Mouse (Mus musculus): ENCODE results near the gene Zfp362.

Zfp362 gene

GRCm38 (mm10) chr4:128760029-128760428 lies 45.8 kb downstream of the Zfp362 start:
- no peak for DNase-seq (ENCODE audit: low spot score in 2 of 2)

DNA sequence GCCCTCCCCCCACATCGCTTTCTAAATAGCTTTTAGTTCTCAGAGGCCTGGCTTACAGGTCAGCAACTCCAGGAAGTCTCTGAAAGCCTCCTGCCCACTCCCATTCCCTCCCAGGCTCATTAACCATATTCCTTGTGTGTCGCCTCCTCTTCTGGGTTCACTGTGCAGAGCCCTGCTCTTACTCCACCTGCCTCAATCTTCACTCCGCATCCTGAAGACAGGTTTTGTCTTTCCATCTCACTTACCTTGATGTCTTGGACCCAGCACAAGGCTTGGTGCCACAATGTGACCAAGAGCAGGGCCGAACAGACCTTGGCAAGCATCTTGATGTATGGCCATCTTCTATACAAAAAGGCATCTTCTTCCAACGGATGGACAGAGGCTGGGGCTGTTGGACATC lies 46.6 kb downstream of the Zfp362 start:
- DNase-seq (ENCODE audit: low spot score in 2 of 2), result no peak

- no peak for DNase-seq (ENCODE audit: low spot score in 2 of 2)
Observed at GRCm38 (mm10) chr4:128755900-128756299, 49.9 kb downstream of the Zfp362 start.

DNA sequence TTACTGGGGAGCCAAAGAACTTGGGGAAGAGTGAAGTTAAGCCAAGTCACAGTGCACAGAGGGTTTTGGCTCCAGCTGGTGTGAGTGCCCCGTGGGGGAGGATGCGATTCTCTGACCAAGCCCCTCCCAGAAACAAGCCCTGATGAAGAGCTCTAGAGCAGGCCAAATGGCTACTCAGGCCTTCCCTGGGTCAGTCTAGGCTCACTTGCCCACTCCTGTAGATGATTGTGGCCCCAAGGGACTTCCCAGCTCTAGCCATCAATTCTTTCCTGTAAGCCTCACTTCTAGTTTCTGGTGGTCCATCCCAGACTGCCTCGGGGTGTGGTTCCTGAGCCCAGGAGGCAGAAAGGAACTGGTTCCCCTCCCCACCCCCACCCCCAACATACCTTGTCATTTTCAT lies 50.8 kb downstream of the Zfp362 start, which contains the start of gene A3galt2:
A3galt2 (plus strand) TSS at position 301 of the 400 bp plus-strand sequence.
- no peak for DNase-seq (ENCODE audit: low spot score in 2 of 2)

DNA sequence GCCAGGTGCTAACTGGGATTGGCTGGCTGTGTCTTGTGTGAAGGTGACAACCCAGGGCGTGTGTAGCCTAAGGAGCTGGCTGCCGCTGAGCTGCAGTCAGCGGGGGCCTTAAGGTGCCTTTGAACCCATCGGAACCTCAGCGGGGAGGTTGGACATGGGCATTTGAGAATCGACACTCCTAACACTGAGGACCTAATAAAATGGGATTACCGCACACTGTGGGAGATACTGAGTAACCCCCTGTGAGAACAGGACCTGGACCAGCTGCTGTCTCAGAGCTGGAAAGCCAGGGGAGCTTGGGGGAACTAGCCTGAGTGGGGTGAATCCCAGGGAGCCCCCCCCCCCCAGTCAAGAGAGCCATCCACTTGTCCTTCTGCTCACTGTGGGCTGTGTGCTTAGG lies 52.3 kb downstream of the Zfp362 start:
- no peak for DNase-seq (ENCODE audit: low spot score in 2 of 2)

DNA sequence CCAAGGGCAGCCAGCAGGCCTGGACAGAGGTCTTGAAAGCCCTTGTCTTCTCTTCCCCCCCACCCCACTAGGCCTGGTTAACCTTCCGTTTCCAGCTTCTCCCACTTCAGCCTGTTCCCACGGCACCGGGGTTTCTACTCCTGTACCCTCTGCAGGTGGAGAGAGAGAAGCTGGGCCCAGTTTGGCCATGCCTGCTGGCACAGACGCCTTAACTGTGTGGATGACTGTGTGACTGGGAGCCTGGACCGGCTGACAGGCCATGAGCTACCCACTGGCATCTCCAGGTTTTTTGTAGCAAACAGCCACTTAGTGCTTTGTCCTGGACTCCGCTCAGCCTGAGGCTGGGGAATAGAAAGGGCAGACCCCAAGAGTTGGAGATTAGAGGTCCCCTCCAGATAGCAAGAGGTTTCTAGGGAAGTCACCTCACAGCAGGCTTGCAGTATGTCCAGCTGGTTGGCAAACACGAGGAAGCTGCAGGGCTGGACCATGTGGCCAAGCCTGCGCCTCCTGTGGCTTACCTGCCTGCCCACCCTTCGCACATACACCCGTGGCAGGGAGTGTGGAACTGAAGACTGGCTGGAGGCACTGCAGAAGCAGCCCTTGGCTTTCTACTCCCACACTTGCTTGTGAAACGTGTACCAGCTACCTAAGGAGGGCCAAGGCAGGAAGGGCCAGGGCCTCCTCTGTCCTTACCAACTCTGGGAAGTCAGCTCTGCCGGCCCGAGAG lies 53.7 kb downstream of the Zfp362 start:
- DNase-seq (ENCODE audit: low spot score in 2 of 2), result no peak

DNA sequence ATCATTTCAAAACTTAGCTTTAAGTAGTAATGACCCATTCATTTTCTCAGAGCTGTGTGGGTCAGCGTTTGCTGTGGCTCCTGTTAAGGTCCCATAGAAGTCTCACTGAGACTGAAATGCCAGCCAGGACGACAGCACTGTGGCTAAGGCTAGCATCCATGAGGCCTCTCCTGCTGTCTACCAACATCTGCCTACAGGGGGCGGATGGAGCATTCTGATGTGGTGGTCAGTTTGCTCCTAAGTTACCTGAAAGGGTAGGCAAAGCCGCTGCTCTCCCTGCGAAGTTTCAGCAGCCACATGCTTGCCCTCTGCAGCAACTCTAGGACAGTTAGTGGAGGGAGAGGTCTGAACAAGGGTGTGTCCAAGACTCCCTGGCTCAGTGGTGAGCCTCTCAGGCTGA lies 54.8 kb downstream of the Zfp362 start:
- DNase-seq (ENCODE audit: low spot score in 2 of 2), result no peak

DNA sequence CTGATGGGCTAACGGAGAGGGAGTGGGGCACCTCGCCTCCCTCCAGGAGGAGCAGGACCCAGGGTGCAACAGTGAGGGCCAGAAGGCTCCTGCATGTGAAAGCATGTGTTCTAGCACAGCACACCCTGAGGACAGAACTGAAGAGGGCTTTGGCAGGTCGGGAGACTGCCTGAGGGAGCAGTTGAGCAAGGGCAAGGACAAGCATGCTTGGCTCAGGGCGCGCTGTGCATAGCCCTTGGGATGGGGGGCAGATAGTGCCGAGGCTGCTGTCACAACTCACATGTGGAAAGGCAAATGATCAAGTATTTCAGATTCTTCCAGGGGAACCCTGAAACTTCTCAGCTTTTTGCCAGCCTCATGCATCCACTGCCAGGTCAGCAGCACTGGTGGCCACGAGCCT lies 57.5 kb downstream of the Zfp362 start:
- no peak for DNase-seq (ENCODE audit: low spot score in 2 of 2)

DNA sequence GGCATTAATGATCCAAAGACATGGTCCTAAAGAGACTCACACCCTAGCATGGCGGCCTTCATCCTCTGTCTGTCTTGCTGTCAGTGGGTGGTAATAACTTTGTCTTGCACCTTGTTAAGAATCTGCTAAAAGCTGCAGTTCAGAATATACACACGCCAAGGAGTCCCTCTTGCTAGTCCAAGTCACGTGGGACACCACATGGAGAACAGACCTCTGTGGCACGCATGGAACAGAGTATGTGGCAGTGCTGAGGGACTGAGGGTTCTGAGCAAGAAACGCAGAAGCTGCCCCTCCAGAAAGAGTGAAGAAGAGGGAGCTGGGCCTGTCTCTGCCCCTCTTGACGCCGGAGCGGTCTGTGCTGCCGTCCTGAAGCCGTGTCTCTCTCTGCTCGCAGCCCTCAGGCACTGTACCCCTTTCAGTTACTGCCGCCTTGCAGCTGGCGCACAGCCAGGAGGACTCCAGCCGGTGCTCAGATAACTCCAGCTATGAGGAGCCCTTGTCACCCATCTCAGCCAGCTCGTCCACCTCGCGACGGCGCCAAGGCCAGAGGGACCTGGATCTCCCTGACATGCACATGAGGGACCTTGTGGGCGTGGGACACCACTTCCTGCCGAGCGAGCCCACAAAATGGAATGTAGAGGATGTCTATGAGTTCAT lies 58.1 kb downstream of the Zfp362 start:
- no peak for DNase-seq (ENCODE audit: low spot score in 2 of 2)

- no peak for DNase-seq (ENCODE audit: low spot score in 2 of 2)
Observed at GRCm38 (mm10) chr4:128745160-128745559, 60.7 kb downstream of the Zfp362 start.

DNA sequence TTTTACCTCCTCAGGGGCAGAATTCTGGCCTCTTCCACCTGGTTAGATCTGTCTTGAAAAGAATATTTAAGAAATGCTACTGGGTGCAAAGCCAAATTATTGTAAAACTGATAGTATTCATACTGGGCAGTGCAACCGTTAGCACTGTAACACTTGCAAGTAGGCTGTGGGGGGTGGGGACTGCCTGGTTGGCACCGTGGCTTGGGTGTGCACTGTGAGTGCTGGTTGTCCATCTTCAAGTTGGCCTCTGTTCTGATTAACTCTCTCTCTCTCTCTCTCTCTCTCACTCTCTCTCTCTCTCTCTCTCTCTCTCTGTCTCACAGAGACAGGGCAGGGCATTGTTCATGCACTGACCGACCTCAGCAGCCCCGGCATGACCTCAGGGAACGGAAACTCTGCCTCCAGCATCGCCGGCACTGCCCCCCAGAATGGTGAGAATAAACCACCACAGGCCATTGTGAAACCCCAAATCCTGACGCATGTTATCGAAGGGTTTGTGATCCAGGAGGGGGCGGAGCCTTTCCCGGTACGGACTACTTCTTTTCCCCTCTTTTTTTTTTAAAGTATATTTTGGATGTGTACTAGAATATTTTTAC lies 62.7 kb downstream of the Zfp362 start:
- DNase-seq (ENCODE audit: low spot score in 2 of 2), result no peak

DNA sequence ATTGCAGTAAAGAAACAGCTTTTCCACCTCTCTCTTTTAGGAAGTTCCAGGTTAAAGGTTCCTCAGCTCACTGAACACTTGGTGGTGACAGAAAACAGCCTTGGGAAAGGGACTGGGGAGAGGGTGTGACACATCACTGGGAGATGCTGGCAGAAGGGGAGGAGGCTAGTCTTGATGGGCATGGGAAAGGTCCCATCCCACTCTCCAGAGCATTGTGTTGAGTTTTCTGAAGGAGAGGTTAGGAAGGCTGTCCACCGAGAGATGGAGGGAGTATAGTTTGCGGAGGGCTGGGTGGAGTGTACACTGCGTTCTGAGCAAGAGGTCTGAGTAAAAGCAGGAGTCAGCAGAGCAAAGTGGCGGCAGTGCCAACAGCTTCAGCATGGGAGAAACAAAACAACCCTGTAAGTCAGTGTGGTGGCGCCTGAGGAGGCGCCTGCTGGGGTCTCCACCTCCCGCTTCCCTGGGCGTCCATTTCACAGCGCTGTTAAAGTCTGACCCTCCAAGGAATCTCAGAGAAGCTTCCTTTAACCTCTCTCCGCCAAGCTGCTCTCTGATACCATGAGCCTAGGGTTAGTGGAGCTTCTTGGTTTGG lies 63.4 kb downstream of the Zfp362 start:
- no peak for DNase-seq (ENCODE audit: low spot score in 2 of 2)

DNA sequence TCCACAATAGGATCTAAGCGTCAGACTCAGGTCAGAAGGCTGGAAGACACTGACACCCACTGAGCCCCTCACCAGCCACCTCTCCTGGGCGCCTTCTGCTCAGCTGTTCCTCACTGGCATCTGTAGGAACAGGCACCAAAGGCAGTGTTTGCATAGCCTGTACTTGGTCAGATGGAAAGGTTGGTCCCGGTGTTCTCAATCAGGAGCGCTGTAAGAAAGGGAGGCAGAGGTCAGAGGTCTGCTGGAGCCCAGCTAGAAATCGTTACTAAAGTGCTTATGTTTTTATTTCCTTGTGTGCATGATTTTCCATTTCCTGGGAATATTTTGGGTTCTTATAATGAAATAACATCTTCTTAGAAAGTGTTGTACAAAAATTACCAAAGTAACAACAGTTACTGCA lies 63.9 kb downstream of the Zfp362 start:
- no peak for DNase-seq (ENCODE audit: low spot score in 2 of 2)

- DNase-seq (ENCODE audit: low spot score in 2 of 2), result no peak
Observed at GRCm38 (mm10) chr4:128740878-128741277, 65.0 kb downstream of the Zfp362 start.

DNA sequence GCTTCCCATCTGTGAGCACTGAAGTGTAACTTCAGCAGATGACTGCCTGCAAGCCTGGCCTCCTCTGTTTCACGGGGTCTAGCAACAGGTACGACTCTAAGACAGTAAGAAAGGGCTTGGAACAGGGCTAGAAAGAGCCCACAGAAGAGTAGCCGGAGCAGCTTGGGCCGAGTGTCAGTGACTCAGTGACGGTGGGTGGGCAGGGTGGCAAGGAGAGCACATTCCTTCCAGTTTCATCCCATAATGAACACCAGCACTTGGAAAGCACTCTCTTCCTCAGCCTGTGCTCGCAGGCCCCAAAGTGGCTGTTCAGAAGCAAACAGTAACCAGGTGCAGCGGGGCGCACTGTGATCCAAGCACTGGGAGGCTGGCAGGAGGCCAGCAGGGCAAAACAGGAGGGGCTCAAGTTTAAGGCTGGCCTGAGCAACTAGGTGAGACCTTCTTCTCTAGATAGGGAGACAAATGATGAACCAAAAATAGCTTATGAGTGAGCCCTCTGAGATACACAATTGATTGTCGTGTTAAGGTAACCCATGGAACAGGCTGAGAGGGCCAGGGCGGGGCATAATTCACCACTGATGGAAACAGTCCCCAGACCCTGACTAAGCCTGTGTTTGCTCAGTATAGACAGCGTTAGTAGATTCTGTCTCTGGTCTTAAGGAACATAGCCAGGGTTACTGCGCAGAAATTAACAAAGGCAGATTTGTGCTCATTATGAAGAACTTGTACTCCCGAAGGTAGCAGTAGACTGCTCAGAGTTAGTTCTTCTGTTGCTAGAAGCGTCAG lies 67.8 kb downstream of the Zfp362 start:
- DNase-seq (ENCODE audit: low spot score in 2 of 2), result no peak

DNA sequence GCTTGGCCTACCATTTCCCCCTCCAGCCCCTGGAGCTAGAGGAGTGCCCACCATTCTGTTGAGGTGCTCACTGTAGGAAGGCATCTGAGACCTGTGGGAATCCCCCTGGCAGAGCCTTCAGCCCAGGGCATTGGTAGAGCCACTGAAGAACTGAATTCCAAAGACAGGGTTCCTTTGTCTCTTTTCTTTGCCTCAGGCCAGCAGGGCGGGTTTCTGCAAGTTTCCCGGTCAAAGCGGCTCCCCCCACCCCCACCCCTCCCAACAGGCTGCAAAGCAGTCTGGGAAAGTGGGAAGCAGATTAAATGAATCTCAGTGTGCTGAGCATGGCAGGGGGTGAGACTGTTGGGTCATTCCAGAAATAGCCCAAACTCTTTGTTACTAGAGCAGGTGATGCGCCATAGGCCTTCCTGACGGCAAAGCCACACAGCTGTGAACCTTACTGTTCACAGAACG lies 68.7 kb downstream of the Zfp362 start:
- no peak for DNase-seq (ENCODE audit: low spot score in 2 of 2)

- DNase-seq (ENCODE audit: low spot score in 2 of 2), result no peak
Observed at GRCm38 (mm10) chr4:128734721-128735671, 70.8 kb downstream of the Zfp362 start.

DNA sequence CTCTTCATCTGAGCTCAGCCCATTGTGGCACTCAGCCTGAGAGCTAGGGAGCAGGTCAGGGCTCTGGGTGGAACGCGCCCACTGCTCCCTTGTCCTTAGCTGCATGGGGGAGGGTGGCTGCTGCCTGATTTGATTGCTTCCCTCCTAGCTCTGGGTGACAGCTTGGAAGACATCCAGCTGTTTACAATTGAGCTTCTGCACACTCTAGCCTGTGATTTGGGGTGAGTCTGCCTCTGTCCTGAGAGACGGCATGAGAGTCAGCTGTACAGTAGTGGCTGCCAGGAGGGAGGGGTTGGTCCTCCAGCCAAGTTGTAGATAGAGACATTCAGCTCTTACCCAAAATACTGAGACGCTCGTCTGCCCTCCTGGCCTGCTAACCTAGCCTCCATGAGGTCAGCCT lies 71.6 kb downstream of the Zfp362 start:
- DNase-seq (ENCODE audit: low spot score in 2 of 2), result no peak

GRCm38 (mm10) chr4:128733496-128733895 lies 72.3 kb downstream of the Zfp362 start:
- DNase-seq (ENCODE audit: low spot score in 2 of 2), result no peak

- no peak for DNase-seq (ENCODE audit: low spot score in 2 of 2)
Observed at GRCm38 (mm10) chr4:128732794-128733193, 73.1 kb downstream of the Zfp362 start.

DNA sequence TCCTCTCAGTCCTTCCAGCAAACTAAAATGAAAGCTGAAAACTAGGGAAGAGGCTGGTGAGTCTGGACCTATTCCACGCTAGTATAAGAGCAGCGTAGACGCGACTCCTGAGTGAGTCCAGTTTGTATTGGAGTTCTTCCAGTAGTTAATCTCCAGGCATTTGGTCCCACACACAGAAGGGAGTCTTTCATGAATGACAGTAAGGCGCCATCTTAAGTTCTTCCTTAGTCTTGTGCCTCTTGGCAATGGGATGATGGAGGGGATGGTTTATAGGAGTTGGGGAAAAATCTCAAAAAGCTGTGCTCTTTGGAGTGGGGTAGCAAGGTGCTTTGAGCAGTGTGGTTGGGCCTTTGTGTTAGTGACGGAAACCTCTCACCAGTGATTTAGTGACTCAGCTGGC lies 75.6 kb downstream of the Zfp362 start:
- no peak for DNase-seq (ENCODE audit: low spot score in 2 of 2)
